Mouse (Mus musculus): ENCODE results near the gene Smad3.

GRCm38 (mm10) chr9:63610841-63611366 is 146.9 kb downstream of the Smad3 start:
- TF ChIP-seq BHLHE40 (IDR thresholded peaks at IDR 0.05; ENCODE audit: borderline replicate concordance, low read depth, low read length) (no peak), CHD1 (IDR thresholded peaks at IDR 0.05; ENCODE audit: low read depth, low read length) (no peak), GATA1 (IDR thresholded peaks at IDR 0.05; ENCODE audit: low read depth, low read length) (no peak), ELF1 (IDR thresholded peaks at IDR 0.05; ENCODE audit: low read depth, low read length) (no peak), CTCF (IDR thresholded peaks at IDR 0.05 in 2 of 3, conservative IDR thresholded peaks at IDR 0.05 in 1 of 3; ENCODE audit: control insufficient read depth in 1 of 3, insufficient read depth in 1 of 3, low read depth in 2 of 3, low read length in 3 of 3, poor library complexity in 1 of 3, severe bottlenecking in 1 of 3) (no peak), CHD2 (IDR thresholded peaks at IDR 0.05; ENCODE audit: low read length) (no peak), RCOR1 (IDR thresholded peaks at IDR 0.05; ENCODE audit: low read depth, low read length) (no peak), POLR2A (IDR thresholded peaks at IDR 0.05; ENCODE audit: control insufficient read depth in 1 of 2, insufficient read depth in 1 of 2, low read depth in 1 of 2, low read length in 2 of 2, poor library complexity in 1 of 2) (no peak), E2F4 (IDR thresholded peaks at IDR 0.05; ENCODE audit: borderline replicate concordance, low read depth, low read length) (no peak), JUND (IDR thresholded peaks at IDR 0.05; ENCODE audit: low read depth, low read length) (no peak)
